ENCODE assay signal across 22 mouse cellular contexts in genomic region chr11:115344967-115345366, GRCm38 (mm10). TPM values are rescaled to one million over a fixed set of nuclear protein-coding genes. Genes with fewer than 3 reads are reported as not detected.
DNase-seq lines count a peak whose midpoint lies in the region; ATAC-seq and TF ChIP-seq lines count a peak whose summit lies in the region.
"Had no signal": no experiment of that assay in that cellular context is flagged by ENCODE, and none has a peak within 500 bp of the region (broad histone marks: within the 10 kb centered on the region; RNA-seq: fewer than 3 reads in every experiment).

No protein-coding gene starts in this region.

- peaks cover 13% of the 10 kb centered on the region for H3K4me1 ChIP-seq in embryonic facial prominence, embryonic 11.5 days (ENCODE audit: control insufficient read depth, insufficient read depth, low read length)
- no peaks in the 10 kb centered on the region for H3K4me1 ChIP-seq in forebrain, postnatal 0 days (ENCODE audit: insufficient read depth)
- H3K4me1 ChIP-seq: heart, embryonic 15.5 days had no signal

- no peaks in the 10 kb centered on the region for H3K9me3 ChIP-seq in embryonic facial prominence, embryonic 11.5 days (replicated peaks; ENCODE audit: control insufficient read depth, low read length)
- H3K9me3 ChIP-seq in forebrain, postnatal 0 days (ENCODE audit: low read length): no peaks in the 10 kb centered on the region
- H3K9me3 ChIP-seq: forebrain, embryonic 13.5 days; heart, embryonic 15.5 days; hindbrain, embryonic 10.5 days; midbrain, embryonic 13.5 days had no signal

- TF ChIP-seq CTCF in forebrain, postnatal 0 days (IDR thresholded peaks at IDR 0.05; ENCODE audit: low read depth): no peak

- no peaks in the 10 kb centered on the region for H3K36me3 ChIP-seq in embryonic facial prominence, embryonic 11.5 days (replicated peaks; ENCODE audit: control insufficient read depth, insufficient read depth, low read depth, low read length)
- peaks cover 9% of the 10 kb centered on the region for H3K36me3 ChIP-seq in forebrain, postnatal 0 days (ENCODE audit: insufficient read depth)
- H3K36me3 ChIP-seq: heart, embryonic 15.5 days had no signal

- 13% methylated on average over 12 of the region's 12 CpGs for WGBS in embryonic facial prominence, embryonic 11.5 days
- WGBS in forebrain, postnatal 0 days: 15% methylated on average over 12 of the region's 12 CpGs

- no peak overlapping the region for H3K4me2 ChIP-seq in embryonic facial prominence, embryonic 11.5 days (ENCODE audit: low read depth, low read length)
- no peak overlapping the region for H3K4me2 ChIP-seq in forebrain, postnatal 0 days (ENCODE audit: low read depth)
- H3K4me2 ChIP-seq: forebrain, embryonic 13.5 days; heart, embryonic 15.5 days; lung, embryonic 14.5 days; midbrain, embryonic 13.5 days had no signal

- peaks cover 6% of the 10 kb centered on the region; the same call in 1 of the 2 replicates for H3K27me3 ChIP-seq in embryonic facial prominence, embryonic 11.5 days (ENCODE audit: control insufficient read depth, insufficient read depth, low read length)
- H3K27me3 ChIP-seq in forebrain, postnatal 0 days (ENCODE audit: insufficient read depth, low read length): no peaks in the 10 kb centered on the region; the same call in 1 of the 2 replicates

- peak; percentile 33 for DNase-seq in thymus, postnatal 25 days
- no peak for DNase-seq in thymus, postnatal 0 days (ENCODE audit: low spot score)
- DNase-seq in ES-CJ7 (ENCODE audit: low read depth, low spot score): peak; percentile 54
- peak; percentile 33 for DNase-seq in embryonic facial prominence, embryonic 11.5 days (ENCODE audit: low spot score)
- no peak for DNase-seq in forebrain, postnatal 0 days
- no peak for DNase-seq in right cerebral cortex, adult 18-20 months
- DNase-seq in ovary, postnatal 10 days (ENCODE audit: low spot score): no peak
- DNase-seq: cerebellum, postnatal 10 days; gastrocnemius, adult 2 months; heart, adult 2 months; kidney, adult 2 months; kidney, postnatal 25 days; layer of hippocampus, adult 9-11 months had no signal

- H3K4me3 ChIP-seq in embryonic facial prominence, embryonic 11.5 days (ENCODE audit: low read depth, low read length): no peak overlapping the region
- no peak overlapping the region for H3K4me3 ChIP-seq in forebrain, postnatal 0 days (ENCODE audit: low read depth, low read length)
- H3K4me3 ChIP-seq: forebrain, embryonic 13.5 days; gastrocnemius, adult 2 months; heart, adult 2 months; heart, embryonic 15.5 days; hindbrain, embryonic 10.5 days; midbrain, embryonic 13.5 days had no signal

- no peak overlapping the region for H3K27ac ChIP-seq in embryonic facial prominence, embryonic 11.5 days (replicated peaks; ENCODE audit: low read depth, low read length)
- no peak overlapping the region for H3K27ac ChIP-seq in forebrain, postnatal 0 days (ENCODE audit: low read depth, low read length)
- H3K27ac ChIP-seq: forebrain, embryonic 13.5 days; gastrocnemius, adult 2 months; heart, adult 2 months; heart, embryonic 15.5 days; hindbrain, embryonic 10.5 days; midbrain, embryonic 13.5 days had no signal

- H3K9ac ChIP-seq in embryonic facial prominence, embryonic 11.5 days (replicated peaks; ENCODE audit: low read length): no peak overlapping the region; the same call in 1 of the 2 replicates
- H3K9ac ChIP-seq in forebrain, postnatal 0 days: no peak overlapping the region
- H3K9ac ChIP-seq: forebrain, embryonic 13.5 days; heart, embryonic 15.5 days; lung, embryonic 14.5 days; midbrain, embryonic 13.5 days had no signal

- ATAC-seq in embryonic facial prominence, embryonic 11.5 days (replicated peaks; ENCODE audit: insufficient number of reproducible peaks, low FRiP score, low TSS enrichment, low read depth): no peak
- ATAC-seq in forebrain, postnatal 0 days: no peak
- ATAC-seq: forebrain, embryonic 13.5 days; midbrain, embryonic 13.5 days had no signal

RNA-seq across cellular contexts. Expression of gene Otop3, which starts 10.4 kb away (rescaled TPM):
- polyA plus RNA-seq in thymus, postnatal 0 days (2015; fragmentation: Nextera tagmentation; extraction: Ambion mirVana): not detected in 2 replicates
- polyA plus RNA-seq in embryonic facial prominence, embryonic 11.5 days (2014; fragmentation: Nextera tagmentation; extraction: Ambion mirVana): not detected in 2 replicates
- total RNA-seq in forebrain, postnatal 0 days (2014; rRNA removed): 0.31 and 0.48 TPM in 2 replicates
- 0.47 and 0.98 TPM in 2 replicates for polyA plus RNA-seq in forebrain, postnatal 0 days (2015; fragmentation: Nextera tagmentation; extraction: Ambion mirVana)
- total RNA-seq: adrenal gland, adult 18-20 months; gastrocnemius, adult 2 months; heart, adult 2 months; liver, adult 2 months; neutrophil, adult 5-6 weeks had no signal
- polyA plus RNA-seq: forebrain, embryonic 13.5 days; heart, adult 2 months; heart, embryonic 15.5 days; liver, adult 2 months; lung, embryonic 14.5 days had no signal

RNA-seq across cellular contexts. Expression of gene Hid1, which starts 22.6 kb away (rescaled TPM):
- 23.2 and 27.1 TPM in 2 replicates for polyA plus RNA-seq in thymus, postnatal 0 days (2015; fragmentation: Nextera tagmentation; extraction: Ambion mirVana)
- polyA plus RNA-seq in embryonic facial prominence, embryonic 11.5 days (2014; fragmentation: Nextera tagmentation; extraction: Ambion mirVana): 6.9 and 7.1 TPM in 2 replicates
- 52.4 and 54.5 TPM in 2 replicates for total RNA-seq in forebrain, postnatal 0 days (2014; rRNA removed)
- 42.8 and 46.6 TPM in 2 replicates for polyA plus RNA-seq in forebrain, postnatal 0 days (2015; fragmentation: Nextera tagmentation; extraction: Ambion mirVana)

RNA-seq across cellular contexts. Expression of gene Ush1g, which starts 23.1 kb away (rescaled TPM):
- not detected in 2 replicates for polyA plus RNA-seq in thymus, postnatal 0 days (2015; fragmentation: Nextera tagmentation; extraction: Ambion mirVana)
- polyA plus RNA-seq in embryonic facial prominence, embryonic 11.5 days (2014; fragmentation: Nextera tagmentation; extraction: Ambion mirVana): not detected in 2 replicates
- total RNA-seq in forebrain, postnatal 0 days (2014; rRNA removed): 0.23 and 0.33 TPM in 2 replicates
- polyA plus RNA-seq in forebrain, postnatal 0 days (2015; fragmentation: Nextera tagmentation; extraction: Ambion mirVana): 0.06 and 0.09 TPM in 2 replicates
- total RNA-seq: neutrophil, adult 5-6 weeks had no signal
- polyA plus RNA-seq: forebrain, embryonic 13.5 days; lung, embryonic 14.5 days; stomach, embryonic 14.5 days had no signal

RNA-seq across cellular contexts. Expression of gene Cdr2l, which starts 36.7 kb away (rescaled TPM):
- 5.3 and 5.4 TPM in 2 replicates for polyA plus RNA-seq in thymus, postnatal 0 days (2015; fragmentation: Nextera tagmentation; extraction: Ambion mirVana)
- polyA plus RNA-seq in embryonic facial prominence, embryonic 11.5 days (2014; fragmentation: Nextera tagmentation; extraction: Ambion mirVana): 15.2 and 15.7 TPM in 2 replicates
- 43.0 and 45.8 TPM in 2 replicates for total RNA-seq in forebrain, postnatal 0 days (2014; rRNA removed)
- polyA plus RNA-seq in forebrain, postnatal 0 days (2015; fragmentation: Nextera tagmentation; extraction: Ambion mirVana): 14.4 and 16.9 TPM in 2 replicates

RNA-seq across cellular contexts. Expression of gene Otop2, which starts 38.0 kb away (rescaled TPM):
- not detected in 2 replicates for polyA plus RNA-seq in thymus, postnatal 0 days (2015; fragmentation: Nextera tagmentation; extraction: Ambion mirVana)
- polyA plus RNA-seq in embryonic facial prominence, embryonic 11.5 days (2014; fragmentation: Nextera tagmentation; extraction: Ambion mirVana): not detected in 2 replicates
- 0.15 TPM in 1 of 2 replicates, not detected in the other for total RNA-seq in forebrain, postnatal 0 days (2014; rRNA removed)
- 0.10 and 0.13 TPM in 2 replicates for polyA plus RNA-seq in forebrain, postnatal 0 days (2015; fragmentation: Nextera tagmentation; extraction: Ambion mirVana)
- total RNA-seq: adrenal gland, adult 18-20 months; gastrocnemius, adult 2 months; heart, adult 2 months; liver, adult 2 months; neutrophil, adult 5-6 weeks had no signal
- polyA plus RNA-seq: forebrain, embryonic 13.5 days; heart, adult 2 months; heart, embryonic 15.5 days; hindbrain, embryonic 10.5 days; kidney, adult 2 months; liver, adult 2 months; lung, embryonic 14.5 days; midbrain, embryonic 13.5 days; stomach, embryonic 14.5 days had no signal

Comparison
In these comparisons a context has a peak if more than half of its experiments do, and no peak if none do; other contexts are left out.
1. DNase-seq: peak in thymus, postnatal 25 days (single experiment), ES-CJ7 (single experiment) and embryonic facial prominence, embryonic 11.5 days (single experiment); none in thymus, postnatal 0 days (single experiment), forebrain, postnatal 0 days (single experiment), right cerebral cortex, adult 18-20 months (single experiment) and ovary, postnatal 10 days (single experiment).